Mouse (Mus musculus): Measurements from ENCODE around the gene Gm17657. TPM values are rescaled to one million over a fixed set of nuclear protein-coding genes. Genes with fewer than 3 reads are reported as not detected.

Gm17657 gene
- polyA plus RNA-seq (2015; fragmentation: Nextera tagmentation; extraction: Ambion mirVana) = not detected in 2 replicates

DNA sequence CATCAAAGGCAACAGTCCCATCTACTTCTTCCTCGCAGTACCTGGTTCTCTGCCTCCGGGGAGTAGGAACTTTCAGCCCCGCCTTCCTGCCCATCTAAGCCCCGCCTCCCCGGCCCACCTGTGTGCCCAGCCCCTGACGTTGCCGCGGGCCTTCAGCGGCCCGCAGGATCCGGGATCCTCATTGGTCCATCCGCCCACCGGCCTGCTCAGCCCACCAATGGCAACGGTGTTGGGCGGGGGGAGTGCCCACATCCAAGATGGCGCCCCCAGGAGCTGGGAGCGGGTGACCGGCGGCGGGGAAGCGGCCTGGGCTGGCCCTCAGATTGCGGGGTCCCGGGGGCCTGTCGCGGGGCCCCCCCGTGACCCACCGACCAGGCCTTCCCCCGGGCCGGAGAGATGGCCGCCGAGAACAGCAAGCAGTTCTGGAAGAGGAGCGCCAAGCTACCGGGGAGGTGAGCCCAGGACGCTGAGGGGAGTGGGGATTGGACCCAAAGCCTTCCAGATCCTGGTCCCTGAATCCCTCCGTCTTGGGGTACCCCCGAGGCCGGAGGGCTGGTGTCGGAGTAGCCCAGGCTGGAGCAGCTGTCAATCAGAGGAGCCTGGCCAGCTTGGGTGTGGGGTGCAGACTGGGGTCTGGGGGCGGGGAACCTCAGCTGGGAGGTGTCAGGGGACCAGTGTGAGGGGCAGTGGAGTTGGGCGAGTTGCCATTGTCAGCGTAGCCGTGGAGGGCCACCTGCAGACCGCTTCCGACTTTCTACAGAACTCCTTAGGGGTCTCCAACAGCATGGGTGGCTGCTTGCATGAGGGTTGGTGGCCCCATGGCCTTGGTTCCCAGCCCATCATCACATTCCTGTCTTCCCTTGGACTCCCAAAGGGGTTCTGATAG is at the start of gene Gm17657, which contains the start of gene Tbc1d22b:
TSS of gene Gm17657 (minus strand) at position 96 of the 886 bp plus-strand sequence.
TSS of gene Tbc1d22b (plus strand) at position 243 of the 886 bp plus-strand sequence.

DNA sequence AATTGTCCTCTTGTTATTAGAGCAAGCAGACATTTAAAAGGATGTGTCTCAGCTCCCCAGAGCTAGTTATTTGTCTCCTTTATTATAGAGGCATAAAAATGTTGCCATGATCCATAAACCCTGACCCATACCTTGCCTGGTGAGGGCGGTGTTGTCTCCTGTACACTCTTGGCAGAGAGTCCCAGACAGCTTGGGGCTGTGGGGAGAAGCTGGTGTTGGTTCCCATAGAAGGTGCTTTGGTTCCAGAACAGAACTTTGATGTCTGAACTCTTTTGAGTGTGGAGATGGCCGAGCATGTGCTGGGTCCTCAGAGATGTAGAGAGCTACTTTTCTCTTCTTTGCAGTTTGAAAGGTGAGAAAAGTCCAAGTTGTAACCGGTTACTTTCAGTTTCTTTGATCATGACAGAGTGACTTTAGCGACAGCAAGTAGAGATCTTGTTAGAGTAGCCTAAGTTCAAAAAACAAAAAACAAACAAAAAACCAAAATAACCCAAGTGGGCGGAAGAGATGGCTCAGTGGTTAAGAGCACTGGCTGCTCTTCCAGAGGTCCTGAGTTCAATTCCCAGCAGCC is 2.8 kb upstream of the Gm17657 start, which contains the start of gene Tmem217:
TSS of gene Tmem217 (minus strand) at position 224 of the 571 bp plus-strand sequence.

DNA sequence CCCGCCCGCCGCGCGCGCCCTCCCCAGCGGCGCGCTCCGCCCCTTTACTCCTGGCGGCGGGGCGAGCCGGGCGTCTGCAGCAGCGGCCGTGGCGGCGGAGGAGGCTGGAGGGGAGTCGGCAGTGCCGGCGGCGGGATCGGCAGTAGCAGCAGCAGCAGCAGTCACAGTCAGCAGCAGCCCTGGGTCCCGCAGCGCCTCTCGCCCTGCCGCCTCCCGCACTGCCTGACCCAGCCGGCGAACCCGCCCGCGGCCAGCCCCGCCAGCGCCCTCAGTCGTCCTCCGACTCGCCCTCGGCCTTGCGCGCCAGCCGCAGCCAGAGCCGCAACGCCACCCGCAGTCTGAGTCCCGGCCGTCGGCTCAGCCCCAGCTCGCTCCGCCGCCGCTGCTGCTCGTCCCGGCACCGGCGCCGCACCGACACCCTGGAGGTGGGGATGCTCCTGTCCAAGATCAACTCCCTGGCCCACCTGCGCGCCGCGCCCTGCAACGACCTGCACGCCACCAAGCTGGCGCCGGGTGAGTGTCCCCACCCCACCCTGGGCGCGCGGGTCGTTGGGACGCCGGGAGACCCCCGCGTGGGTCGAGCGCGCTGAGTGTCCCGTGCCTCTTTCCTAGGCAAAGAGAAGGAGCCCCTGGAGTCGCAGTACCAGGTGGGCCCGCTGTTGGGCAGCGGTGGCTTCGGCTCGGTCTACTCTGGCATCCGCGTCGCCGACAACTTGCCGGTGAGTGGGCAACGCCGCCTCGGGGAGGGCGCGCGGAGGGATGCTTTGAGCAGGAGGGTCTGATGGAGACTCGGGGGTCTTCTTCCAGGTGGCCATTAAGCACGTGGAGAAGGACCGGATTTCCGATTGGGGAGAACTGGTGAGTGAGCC is 58.5 kb downstream of the Gm17657 start, which contains the start of gene Pim1:
TSS of gene Pim1 (plus strand) at position 41 of the 869 bp plus-strand sequence.

Small RNAs within 50 kb of the gene (microRNA-seq; reads per million reads assigned to microRNA genes)
- not detected for gene Mir7667 (ENCODE audit: borderline replicate concordance, insufficient number of aligned reads)

Other genes with a start within 250 kb of the Gm17657 start
- 21.3 and 23.0 TPM in 2 replicates for gene Pi16, start 232.0 kb downstream of the Gm17657 start, polyA plus RNA-seq (2015; fragmentation: Nextera tagmentation; extraction: Ambion mirVana)
- 224 and 250 TPM in 2 replicates for gene Mtch1, start 201.7 kb downstream of the Gm17657 start, polyA plus RNA-seq (2015; fragmentation: Nextera tagmentation; extraction: Ambion mirVana)
- 3.0 and 6.9 TPM in 2 replicates for gene Fgd2, start 188.7 kb downstream of the Gm17657 start, polyA plus RNA-seq (2015; fragmentation: Nextera tagmentation; extraction: Ambion mirVana)
- gene Pim1, start 58.9 kb downstream of the Gm17657 start, polyA plus RNA-seq (2015; fragmentation: Nextera tagmentation; extraction: Ambion mirVana) = 10.4 and 18.6 TPM in 2 replicates
- 8.7 and 11.7 TPM in 2 replicates for gene Tbc1d22b, start 147 bp upstream of the Gm17657 start, polyA plus RNA-seq (2015; fragmentation: Nextera tagmentation; extraction: Ambion mirVana)
- gene Tmem217, start 2.7 kb upstream of the Gm17657 start, polyA plus RNA-seq (2015; fragmentation: Nextera tagmentation; extraction: Ambion mirVana) = 0.28 and 1.4 TPM in 2 replicates
- 52.0 and 84.2 TPM in 2 replicates for gene Rnf8, start 65.2 kb upstream of the Gm17657 start, polyA plus RNA-seq (2015; fragmentation: Nextera tagmentation; extraction: Ambion mirVana)
- 1.6 and 2.0 TPM in 2 replicates for gene Gm28043, start 65.2 kb upstream of the Gm17657 start, polyA plus RNA-seq (2015; fragmentation: Nextera tagmentation; extraction: Ambion mirVana)
- 91.1 and 117 TPM in 2 replicates for gene Cmtr1, start 111.0 kb upstream of the Gm17657 start, polyA plus RNA-seq (2015; fragmentation: Nextera tagmentation; extraction: Ambion mirVana)
- 16.2 and 22.3 TPM in 2 replicates for gene Ccdc167, start 167.4 kb upstream of the Gm17657 start, polyA plus RNA-seq (2015; fragmentation: Nextera tagmentation; extraction: Ambion mirVana)